12 mouse cellular contexts compared by ENCODE assay signal in genomic region chr5:114967523-114968268, GRCm38 (mm10). TPM values are rescaled to one million over a fixed set of nuclear protein-coding genes. Genes with fewer than 3 reads are reported as not detected.
A peak's percentile ranks its signal among the peaks of the same experiment; 100 is the strongest.
DNase-seq lines count a peak whose midpoint lies in the region; ATAC-seq lines count a peak whose summit lies in the region.
"Had no signal": no experiment of that assay in that cellular context is flagged by ENCODE, and none has a peak within 500 bp of the region (broad histone marks: within the 10 kb centered on the region; RNA-seq: fewer than 3 reads in every experiment).

No protein-coding gene starts in this region.

- ATAC-seq in midbrain, embryonic 15.5 days (replicated peaks) = no peak

- 51% methylated on average over 14 of the region's 14 CpGs for WGBS in midbrain, embryonic 15.5 days

- peak; percentile 23 for DNase-seq in c-Kit-positive CD71-negative TER-119-negative erythroid progenitor cells, embryonic 14.5 days (ENCODE audit: low read depth)
- peak; percentile 54 for DNase-seq in kidney, adult 11 months
- peak; percentile 39 to 74 for DNase-seq in kidney, postnatal 25 days
- DNase-seq in splenic B cell, adult 2 months (ENCODE audit: low read depth, low spot score) = peak; percentile 65
- DNase-seq in frontal cortex, postnatal 36 days (ENCODE audit: low spot score in 2 of 2) = no peak
- DNase-seq in thymus, postnatal 14 days = no peak
- DNase-seq: adrenal gland, postnatal 25 days; heart, postnatal 4 days; right cerebral cortex, postnatal 25 days had no signal

- no peak overlapping the region for H3K4me2 ChIP-seq in midbrain, embryonic 15.5 days

- H3K4me1 ChIP-seq in midbrain, embryonic 15.5 days = no peaks in the 10 kb centered on the region

- H3K9me3 ChIP-seq in midbrain, embryonic 15.5 days = no peaks in the 10 kb centered on the region

- no peak overlapping the region for H3K4me3 ChIP-seq in midbrain, embryonic 15.5 days

- H3K36me3 ChIP-seq in splenic B cell, adult 2 months (ENCODE audit: control insufficient read depth, insufficient read depth, low read length, poor library complexity, severe bottlenecking) = no peaks in the 10 kb centered on the region
- H3K36me3 ChIP-seq in midbrain, embryonic 15.5 days (replicated peaks) = no peaks in the 10 kb centered on the region

- no peak overlapping the region for H3K27ac ChIP-seq in midbrain, embryonic 15.5 days
- H3K27ac ChIP-seq: liver, embryonic 14.5 days had no signal

- no peak overlapping the region for H3K9ac ChIP-seq in midbrain, embryonic 15.5 days
- H3K9ac ChIP-seq: liver, embryonic 14.5 days had no signal

- no peaks in the 10 kb centered on the region for H3K27me3 ChIP-seq in splenic B cell, adult 2 months (ENCODE audit: control insufficient read depth, insufficient read depth, low read length, poor library complexity, severe bottlenecking)
- H3K27me3 ChIP-seq in midbrain, embryonic 15.5 days (replicated peaks) = no peaks in the 10 kb centered on the region; the same call in 1 of the 2 replicates

RNA-seq across cellular contexts. Expression of gene Hnf1a, which starts 3.2 kb away (rescaled TPM):
- polyA plus RNA-seq in midbrain, embryonic 15.5 days (2015; fragmentation: Nextera tagmentation; extraction: Ambion mirVana) = 0.05 and 0.10 TPM in 2 replicates

RNA-seq across cellular contexts. Expression of gene 2210016L21Rik, which starts 25.7 kb away (rescaled TPM):
- polyA plus RNA-seq in midbrain, embryonic 15.5 days (2015; fragmentation: Nextera tagmentation; extraction: Ambion mirVana) = 116 and 122 TPM in 2 replicates

RNA-seq across cellular contexts. Expression of gene Sppl3, which starts 43.2 kb away (rescaled TPM):
- polyA plus RNA-seq in midbrain, embryonic 15.5 days (2015; fragmentation: Nextera tagmentation; extraction: Ambion mirVana) = 35.1 and 47.1 TPM in 2 replicates

RNA-seq across cellular contexts. Expression of gene Oasl1, which starts 44.7 kb away (rescaled TPM):
- 0.40 and 0.68 TPM in 2 replicates for polyA plus RNA-seq in midbrain, embryonic 15.5 days (2015; fragmentation: Nextera tagmentation; extraction: Ambion mirVana)
- polyA plus RNA-seq: erythroblast, embryonic 14.5 days had no signal

Comparison
In these comparisons a context has a peak if more than half of its experiments do, and no peak if none do; other contexts are left out.
1. DNase-seq: peak in c-Kit-positive CD71-negative TER-119-negative erythroid progenitor cells, embryonic 14.5 days (single experiment), kidney, adult 11 months (single experiment), kidney, postnatal 25 days (2 of 2) and splenic B cell, adult 2 months (single experiment); none in frontal cortex, postnatal 36 days (0 of 2) and thymus, postnatal 14 days (single experiment).